Mouse (Mus musculus) T-cell, adult 2 months (primary cell): ENCODE data around the gene Pecam1.
A peak's percentile ranks its signal among the peaks of the same experiment; 100 is the strongest.

Source experiments
- DNase-seq: peaks from one replicate; pipeline ENCODE4 v3.0.0; 2022; ENCODE audit warnings: low spot score

The Pecam1 gene

GRCm38 (mm10) chr11:106692890-106693289 is 57.5 kb downstream of the Pecam1 start:
- no peak for DNase-seq

GRCm38 (mm10) chr11:106688375-106688774 is 62.1 kb downstream of the Pecam1 start:
- DNase-seq: peak; percentile 39

- DNase-seq: no peak
Measured at GRCm38 (mm10) chr11:106687293-106687692, 63.1 kb downstream of the Pecam1 start.

GRCm38 (mm10) chr11:106684027-106684426 is 66.4 kb downstream of the Pecam1 start:
- no peak for DNase-seq

- no peak for DNase-seq
Measured at GRCm38 (mm10) chr11:106683345-106683744, 67.1 kb downstream of the Pecam1 start.

- DNase-seq: no peak
Measured at GRCm38 (mm10) chr11:106681138-106681537, 69.3 kb downstream of the Pecam1 start.

- DNase-seq: peak; percentile 46
Measured at GRCm38 (mm10) chr11:106679874-106680273, 70.6 kb downstream of the Pecam1 start.

GRCm38 (mm10) chr11:106677910-106678591 is 72.4 kb downstream of the Pecam1 start:
- DNase-seq: no peak

- no peak for DNase-seq
Measured at GRCm38 (mm10) chr11:106677331-106677730, 73.1 kb downstream of the Pecam1 start.

- no peak for DNase-seq
Measured at GRCm38 (mm10) chr11:106675875-106676274, 74.6 kb downstream of the Pecam1 start.

- no peak for DNase-seq
Measured at GRCm38 (mm10) chr11:106675201-106675726, 75.2 kb downstream of the Pecam1 start.

GRCm38 (mm10) chr11:106674612-106675153 is 75.7 kb downstream of the Pecam1 start:
- DNase-seq: peak; percentile 86

GRCm38 (mm10) chr11:106673727-106674611 is 76.5 kb downstream of the Pecam1 start:
- DNase-seq: no peak

- DNase-seq: no peak
Measured at GRCm38 (mm10) chr11:106672919-106673505, 77.4 kb downstream of the Pecam1 start.

GRCm38 (mm10) chr11:106671801-106672200 is 78.6 kb downstream of the Pecam1 start:
- DNase-seq: no peak

GRCm38 (mm10) chr11:106670951-106671478 is 79.4 kb downstream of the Pecam1 start:
- DNase-seq: no peak

- no peak for DNase-seq
Measured at GRCm38 (mm10) chr11:106670266-106670665, 80.2 kb downstream of the Pecam1 start.

- peak; percentile 68 for DNase-seq
Measured at GRCm38 (mm10) chr11:106669873-106670173, 80.6 kb downstream of the Pecam1 start.

GRCm38 (mm10) chr11:106669102-106669872 is 81.1 kb downstream of the Pecam1 start:
- DNase-seq: no peak

GRCm38 (mm10) chr11:106668336-106668735 is 82.1 kb downstream of the Pecam1 start:
- DNase-seq: no peak

- no peak for DNase-seq
Measured at GRCm38 (mm10) chr11:106667855-106668254, 82.6 kb downstream of the Pecam1 start.
